Mouse (Mus musculus): ENCODE results near the gene Fscn1.

GRCm38 (mm10) chr5:142968411-142968810 is 8.3 kb downstream of the Fscn1 start:
- TF ChIP-seq CTCF (IDR thresholded peaks at IDR 0.05; ENCODE audit: borderline replicate concordance, extremely low read depth, insufficient read depth, insufficient read length) (no peak), POLR2A (IDR thresholded peaks at IDR 0.05; ENCODE audit: borderline replicate concordance, extremely low read depth, insufficient read depth, insufficient read length, poor library complexity, severe bottlenecking) (no peak)
